ENCODE assay signal across 8 mouse cellular contexts in genomic region chr6:73249049-73249422, GRCm38 (mm10). TPM values are rescaled to one million over a fixed set of nuclear protein-coding genes. Genes with fewer than 3 reads are reported as not detected.
DNase-seq lines count a peak whose midpoint lies in the region; ATAC-seq and TF ChIP-seq lines count a peak whose summit lies in the region.

No protein-coding gene starts in this region.

- no peaks in the 10 kb centered on the region for H3K9me3 ChIP-seq in lung, embryonic 14.5 days (ENCODE audit: low read depth, low read length)
- H3K9me3 ChIP-seq in kidney, embryonic 14.5 days (ENCODE audit: control insufficient read depth, low read length) = no peaks in the 10 kb centered on the region

- peak; percentile 47 for DNase-seq in lung, embryonic 14.5 days
- DNase-seq in lung, postnatal 10 days = no peak
- peak; percentile 46 for DNase-seq in c-Kit-positive CD71-positive TER-119-positive erythroid progenitor cells, embryonic 14.5 days (ENCODE audit: low spot score)
- DNase-seq in forelimb bud, embryonic 11.5 days (ENCODE audit: low read depth, low spot score) = peak; percentile 14
- no peak for DNase-seq in urinary bladder, postnatal 14 days (ENCODE audit: low spot score)
- no peak for DNase-seq in retina, postnatal 1 day

- no peaks in the 10 kb centered on the region for H3K27me3 ChIP-seq in lung, embryonic 14.5 days (ENCODE audit: insufficient read depth, low read length)
- no peaks in the 10 kb centered on the region for H3K27me3 ChIP-seq in kidney, embryonic 14.5 days (ENCODE audit: control insufficient read depth, insufficient read depth, low read length)

- TF ChIP-seq CTCF in lung, embryonic 14.5 days (IDR thresholded peaks at IDR 0.05; ENCODE audit: low read depth) = no peak

- WGBS in lung, embryonic 14.5 days = 2% methylated on average over 12 of the region's 12 CpGs
- 6% methylated on average over 12 of the region's 12 CpGs for WGBS in kidney, embryonic 14.5 days

- peaks cover 4% of the 10 kb centered on the region for H3K4me1 ChIP-seq in lung, embryonic 14.5 days (ENCODE audit: insufficient read depth)
- H3K4me1 ChIP-seq in kidney, embryonic 14.5 days (ENCODE audit: control insufficient read depth, insufficient read depth, low read length) = peaks cover 10% of the 10 kb centered on the region

- no peak overlapping the region for H3K27ac ChIP-seq in lung, embryonic 14.5 days (ENCODE audit: low read depth)
- H3K27ac ChIP-seq in kidney, embryonic 14.5 days (ENCODE audit: low read depth, low read length) = peak overlapping the region; percentile 71; the same call in 1 of the 2 replicates

- ATAC-seq in lung, embryonic 14.5 days (ENCODE audit: insufficient read depth) = peak; percentile 9; the same call in 1 of the 2 replicates
- ATAC-seq in kidney, embryonic 14.5 days (ENCODE audit: low FRiP score, low TSS enrichment) = no peak
- peak; percentile 32 for ATAC-seq in megakaryocyte progenitor cell, adult 5-6 weeks (replicated peaks; ENCODE audit: poor library complexity)

- H3K4me3 ChIP-seq in lung, embryonic 14.5 days (ENCODE audit: low read depth, low read length) = peak overlapping the region; percentile 83
- H3K4me3 ChIP-seq in kidney, embryonic 14.5 days (ENCODE audit: low read length) = peak overlapping the region; percentile 92

- peak overlapping the region; percentile 63 for H3K4me2 ChIP-seq in lung, embryonic 14.5 days
- peak overlapping the region; percentile 78 for H3K4me2 ChIP-seq in kidney, embryonic 14.5 days (replicated peaks; ENCODE audit: low read depth, low read length)

- H3K9ac ChIP-seq in lung, embryonic 14.5 days = peak overlapping the region; percentile 89
- peak overlapping the region; percentile 91 for H3K9ac ChIP-seq in kidney, embryonic 14.5 days (ENCODE audit: low read depth, low read length)

- H3K36me3 ChIP-seq in lung, embryonic 14.5 days (ENCODE audit: insufficient read depth) = no peaks in the 10 kb centered on the region
- no peaks in the 10 kb centered on the region for H3K36me3 ChIP-seq in kidney, embryonic 14.5 days (ENCODE audit: control insufficient read depth, insufficient read depth, low read length)

RNA-seq across cellular contexts. Expression of gene Suclg1, which starts 0.9 kb away (rescaled TPM):
- polyA plus RNA-seq in lung, embryonic 14.5 days (2014; fragmentation: Nextera tagmentation; extraction: Ambion mirVana) = 164 and 166 TPM in 2 replicates
- 206 and 227 TPM in 2 replicates for polyA plus RNA-seq in kidney, embryonic 14.5 days (2014; fragmentation: Nextera tagmentation; extraction: Ambion mirVana)
- total RNA-seq in megakaryocyte progenitor cell, adult 5-6 weeks (2015) = 167 and 175 TPM in 2 replicates
- total RNA-seq in megakaryocyte progenitor cell, adult 5-6 weeks (2017) = 121 and 123 TPM in 2 replicates

RNA-seq across cellular contexts. Expression of gene Dnah6, which starts 27.6 kb away (rescaled TPM):
- 0.14 and 0.24 TPM in 2 replicates for polyA plus RNA-seq in lung, embryonic 14.5 days (2014; fragmentation: Nextera tagmentation; extraction: Ambion mirVana)
- 0.05 and 0.06 TPM in 2 replicates for polyA plus RNA-seq in kidney, embryonic 14.5 days (2014; fragmentation: Nextera tagmentation; extraction: Ambion mirVana)
- 0.02 and 0.05 TPM in 2 replicates for total RNA-seq in megakaryocyte progenitor cell, adult 5-6 weeks (2015)
- total RNA-seq in megakaryocyte progenitor cell, adult 5-6 weeks (2017) = 0.04 TPM in 1 of 2 replicates, not detected in the other

Comparison
In these comparisons a context has a peak if more than half of its experiments do, and no peak if none do; other contexts are left out.
1. DNase-seq: peak in lung, embryonic 14.5 days (single experiment), c-Kit-positive CD71-positive TER-119-positive erythroid progenitor cells, embryonic 14.5 days (single experiment) and forelimb bud, embryonic 11.5 days (single experiment); none in lung, postnatal 10 days (single experiment), urinary bladder, postnatal 14 days (single experiment) and retina, postnatal 1 day (single experiment).